Mouse (Mus musculus): ENCODE results near the gene Ncam2. TPM values are rescaled to one million over a fixed set of nuclear protein-coding genes. Genes with fewer than 3 reads are reported as not detected.

Ncam2 gene
- polyA plus RNA-seq, 1 experiment, result 0.31 TPM

DNA sequence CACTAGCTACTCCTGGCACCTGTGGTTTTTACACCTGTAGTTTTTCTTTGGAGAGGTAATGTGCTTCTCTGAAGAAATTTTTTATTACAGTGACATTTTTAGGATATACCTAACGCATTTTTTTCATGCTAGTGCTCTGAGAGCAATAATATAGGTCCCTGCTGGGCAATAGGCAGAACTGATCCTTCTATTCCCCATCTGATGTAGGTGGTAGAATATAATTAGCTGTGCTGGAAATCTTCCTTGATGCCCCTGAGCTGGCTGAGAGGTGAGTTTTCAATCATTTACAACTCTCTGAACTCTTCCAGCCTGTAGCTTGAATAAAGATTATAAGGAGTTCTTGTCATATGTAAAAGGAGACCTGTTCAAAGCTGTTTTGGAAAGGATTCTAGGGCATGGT is 272.4 kb downstream of the Ncam2 start:
- Histone ChIP-seq H3K27me3 (replicated peaks; ENCODE audit: control insufficient read depth, insufficient read depth, low read length) (no peaks in the 10 kb centered on the region), H3K36me3 (ENCODE audit: control insufficient read depth, insufficient read depth, low read length) (no peaks in the 10 kb centered on the region), H3K4me1 (ENCODE audit: control insufficient read depth, insufficient read depth, low read length) (no peaks in the 10 kb centered on the region), H3K4me3 (ENCODE audit: insufficient read depth, low read depth, low read length) (no peak overlapping the region), H3K27ac (ENCODE audit: insufficient read depth, low read depth, low read length) (no peak overlapping the region)
- DNase-seq, result no peak
- WGBS, result 34% methylated on average over 1 of the region's 1 CpGs
- TF ChIP-seq CTCF (conservative IDR thresholded peaks at IDR 0.05; ENCODE audit: insufficient read depth, insufficient read length, low read depth, low read length) (no peak), POLR2A (IDR thresholded peaks at IDR 0.05; ENCODE audit: low read depth, low read length) (no peak)

- Histone ChIP-seq H3K4me1 (ENCODE audit: control insufficient read depth, insufficient read depth, low read length) (no peaks in the 10 kb centered on the region), H3K36me3 (ENCODE audit: control insufficient read depth, insufficient read depth, low read length) (no peaks in the 10 kb centered on the region), H3K27me3 (replicated peaks; ENCODE audit: control insufficient read depth, insufficient read depth, low read length) (no peaks in the 10 kb centered on the region), H3K4me3 (ENCODE audit: insufficient read depth, low read depth, low read length) (no peak overlapping the region), H3K27ac (ENCODE audit: insufficient read depth, low read depth, low read length) (no peak overlapping the region)
- TF ChIP-seq POLR2A (IDR thresholded peaks at IDR 0.05; ENCODE audit: low read depth, low read length), result no peak
- TF ChIP-seq CTCF (conservative IDR thresholded peaks at IDR 0.05; ENCODE audit: insufficient read depth, insufficient read length, low read depth, low read length), result no peak
- DNase-seq, result no peak
Observed at GRCm38 (mm10) chr16:81481058-81481457, 280.6 kb downstream of the Ncam2 start.

- Histone ChIP-seq H3K4me1 (ENCODE audit: control insufficient read depth, insufficient read depth, low read length) (no peaks in the 10 kb centered on the region), H3K27me3 (replicated peaks; ENCODE audit: control insufficient read depth, insufficient read depth, low read length) (no peaks in the 10 kb centered on the region), H3K4me3 (ENCODE audit: insufficient read depth, low read depth, low read length) (no peak overlapping the region), H3K36me3 (ENCODE audit: control insufficient read depth, insufficient read depth, low read length) (no peaks in the 10 kb centered on the region), H3K27ac (ENCODE audit: insufficient read depth, low read depth, low read length) (no peak overlapping the region)
- 20% methylated on average over 2 of the region's 2 CpGs for WGBS
- no peak for DNase-seq
- TF ChIP-seq CTCF (conservative IDR thresholded peaks at IDR 0.05; ENCODE audit: insufficient read depth, insufficient read length, low read depth, low read length), result no peak
Observed at GRCm38 (mm10) chr16:81496111-81496510, 295.6 kb downstream of the Ncam2 start.

DNA sequence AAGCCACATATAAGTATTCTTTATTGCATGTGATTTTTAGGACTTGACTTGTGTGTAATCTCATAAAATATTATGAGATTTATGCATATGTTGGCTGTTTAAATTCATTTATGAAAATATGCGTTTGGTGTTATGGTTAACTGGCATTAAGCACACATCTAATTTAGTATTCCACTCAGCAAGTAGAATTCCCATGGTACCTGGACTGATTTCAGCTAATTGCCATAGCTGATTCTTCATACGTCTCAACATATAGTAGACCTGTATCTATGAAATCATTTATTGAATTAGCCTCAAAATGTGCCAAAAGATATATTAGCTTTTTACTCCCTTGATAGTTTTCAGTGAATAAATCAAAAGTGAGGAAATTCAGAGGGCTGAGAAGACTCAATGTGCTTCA is 302.1 kb downstream of the Ncam2 start:
- WGBS, result 80% methylated on average over 2 of the region's 2 CpGs
- H3K4me1 ChIP-seq (ENCODE audit: control insufficient read depth, insufficient read depth, low read length), result no peaks in the 10 kb centered on the region
- no peaks in the 10 kb centered on the region for H3K27me3 ChIP-seq (replicated peaks; ENCODE audit: control insufficient read depth, insufficient read depth, low read length)
- TF ChIP-seq POLR2A (IDR thresholded peaks at IDR 0.05; ENCODE audit: low read depth, low read length) (no peak), CTCF (conservative IDR thresholded peaks at IDR 0.05; ENCODE audit: insufficient read depth, insufficient read length, low read depth, low read length) (no peak)
- H3K27ac ChIP-seq (ENCODE audit: insufficient read depth, low read depth, low read length), result no peak overlapping the region
- no peak overlapping the region for H3K4me3 ChIP-seq (ENCODE audit: insufficient read depth, low read depth, low read length)
- no peaks in the 10 kb centered on the region for H3K36me3 ChIP-seq (ENCODE audit: control insufficient read depth, insufficient read depth, low read length)
- no peak for DNase-seq

DNA sequence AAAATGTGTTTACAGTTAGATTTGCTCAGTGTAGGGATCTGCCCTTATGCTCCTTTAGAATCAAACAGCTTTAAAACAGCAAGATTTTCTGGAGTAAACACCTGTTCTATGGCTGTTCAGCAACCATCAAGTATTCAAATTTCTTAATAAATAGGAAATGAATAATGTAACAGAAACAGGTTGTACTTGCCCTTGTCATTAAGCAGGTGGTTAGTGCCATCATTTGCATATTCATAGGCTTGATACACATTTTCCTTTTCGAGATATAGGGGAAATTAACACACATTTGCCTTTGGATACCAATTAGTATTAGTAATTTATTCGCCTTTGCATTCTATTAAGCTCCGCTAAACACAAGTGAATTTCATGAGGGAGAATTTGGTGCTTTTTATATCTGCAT is 335.7 kb downstream of the Ncam2 start:
- no peak overlapping the region for H3K27ac ChIP-seq (ENCODE audit: insufficient read depth, low read depth, low read length)
- TF ChIP-seq POLR2A (IDR thresholded peaks at IDR 0.05; ENCODE audit: low read depth, low read length), result no peak
- no peak for TF ChIP-seq CTCF (conservative IDR thresholded peaks at IDR 0.05; ENCODE audit: insufficient read depth, insufficient read length, low read depth, low read length)
- no peak for DNase-seq
- no peaks in the 10 kb centered on the region for H3K4me1 ChIP-seq (ENCODE audit: control insufficient read depth, insufficient read depth, low read length)
- no peaks in the 10 kb centered on the region for H3K27me3 ChIP-seq (replicated peaks; ENCODE audit: control insufficient read depth, insufficient read depth, low read length)
- 74% methylated on average over 3 of the region's 3 CpGs for WGBS
- H3K36me3 ChIP-seq (ENCODE audit: control insufficient read depth, insufficient read depth, low read length), result no peaks in the 10 kb centered on the region
- no peak overlapping the region for H3K4me3 ChIP-seq (ENCODE audit: insufficient read depth, low read depth, low read length)

DNA sequence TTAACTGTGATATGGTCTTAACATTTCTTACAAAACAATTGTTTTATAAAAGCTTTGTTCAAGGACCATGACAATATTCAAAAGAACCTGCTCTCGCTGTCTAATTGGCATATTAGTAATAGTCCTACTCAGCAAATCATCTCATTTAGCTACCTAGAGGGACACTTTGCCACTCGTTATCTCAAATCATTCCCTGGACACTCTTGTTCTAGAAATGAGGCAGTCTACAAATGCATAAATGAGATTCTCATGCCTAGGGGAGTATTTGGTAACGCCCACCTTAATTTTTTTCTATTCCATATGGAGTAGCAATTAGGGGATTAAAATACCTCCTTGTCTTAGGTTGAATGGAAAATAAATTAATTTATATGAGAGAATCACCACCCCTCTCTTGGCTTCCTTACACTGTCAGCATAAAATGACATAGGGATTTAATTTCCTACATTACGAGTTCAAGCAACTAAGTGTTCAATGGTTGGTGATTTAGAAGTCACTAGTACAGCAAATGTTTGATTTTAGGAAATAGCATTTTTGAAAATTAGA is 387.1 kb downstream of the Ncam2 start:
- Histone ChIP-seq H3K4me3 (ENCODE audit: insufficient read depth, low read depth, low read length) (no peak overlapping the region), H3K36me3 (ENCODE audit: control insufficient read depth, insufficient read depth, low read length) (no peaks in the 10 kb centered on the region), H3K27ac (ENCODE audit: insufficient read depth, low read depth, low read length) (no peak overlapping the region), H3K4me1 (ENCODE audit: control insufficient read depth, insufficient read depth, low read length) (no peaks in the 10 kb centered on the region), H3K27me3 (replicated peaks; ENCODE audit: control insufficient read depth, insufficient read depth, low read length) (no peaks in the 10 kb centered on the region)
- no peak for TF ChIP-seq POLR2A (IDR thresholded peaks at IDR 0.05; ENCODE audit: low read depth, low read length)
- no peak for TF ChIP-seq CTCF (conservative IDR thresholded peaks at IDR 0.05; ENCODE audit: insufficient read depth, insufficient read length, low read depth, low read length)
- no peak for DNase-seq
- 81% methylated on average over 4 of the region's 4 CpGs for WGBS

- H3K4me3 ChIP-seq (ENCODE audit: insufficient read depth, low read depth, low read length), result no peak overlapping the region
- TF ChIP-seq CTCF (conservative IDR thresholded peaks at IDR 0.05; ENCODE audit: insufficient read depth, insufficient read length, low read depth, low read length) (no peak), POLR2A (IDR thresholded peaks at IDR 0.05; ENCODE audit: low read depth, low read length) (no peak)
- WGBS, result 35% methylated on average over 6 of the region's 6 CpGs
- no peak overlapping the region for H3K27ac ChIP-seq (ENCODE audit: insufficient read depth, low read depth, low read length)
- no peak for DNase-seq
- H3K4me1 ChIP-seq (ENCODE audit: control insufficient read depth, insufficient read depth, low read length), result no peaks in the 10 kb centered on the region
- H3K36me3 ChIP-seq (ENCODE audit: control insufficient read depth, insufficient read depth, low read length), result no peaks in the 10 kb centered on the region
- no peaks in the 10 kb centered on the region for H3K27me3 ChIP-seq (replicated peaks; ENCODE audit: control insufficient read depth, insufficient read depth, low read length)
Observed at GRCm38 (mm10) chr16:81623276-81623675, 422.8 kb downstream of the Ncam2 start.

GRCm38 (mm10) chr16:81623776-81624175 is 423.3 kb downstream of the Ncam2 start:
- DNase-seq, result no peak
- no peaks in the 10 kb centered on the region for H3K27me3 ChIP-seq (replicated peaks; ENCODE audit: control insufficient read depth, insufficient read depth, low read length)
- TF ChIP-seq POLR2A (IDR thresholded peaks at IDR 0.05; ENCODE audit: low read depth, low read length) (no peak), CTCF (conservative IDR thresholded peaks at IDR 0.05; ENCODE audit: insufficient read depth, insufficient read length, low read depth, low read length) (no peak)
- H3K4me3 ChIP-seq (ENCODE audit: insufficient read depth, low read depth, low read length), result no peak overlapping the region
- no peak overlapping the region for H3K27ac ChIP-seq (ENCODE audit: insufficient read depth, low read depth, low read length)
- no peaks in the 10 kb centered on the region for H3K36me3 ChIP-seq (ENCODE audit: control insufficient read depth, insufficient read depth, low read length)
- no peaks in the 10 kb centered on the region for H3K4me1 ChIP-seq (ENCODE audit: control insufficient read depth, insufficient read depth, low read length)
- 73% methylated on average over 4 of the region's 4 CpGs for WGBS
